Mouse (Mus musculus): Measurements from ENCODE around the gene Tnfsf18.

Tnfsf18 gene

DNA sequence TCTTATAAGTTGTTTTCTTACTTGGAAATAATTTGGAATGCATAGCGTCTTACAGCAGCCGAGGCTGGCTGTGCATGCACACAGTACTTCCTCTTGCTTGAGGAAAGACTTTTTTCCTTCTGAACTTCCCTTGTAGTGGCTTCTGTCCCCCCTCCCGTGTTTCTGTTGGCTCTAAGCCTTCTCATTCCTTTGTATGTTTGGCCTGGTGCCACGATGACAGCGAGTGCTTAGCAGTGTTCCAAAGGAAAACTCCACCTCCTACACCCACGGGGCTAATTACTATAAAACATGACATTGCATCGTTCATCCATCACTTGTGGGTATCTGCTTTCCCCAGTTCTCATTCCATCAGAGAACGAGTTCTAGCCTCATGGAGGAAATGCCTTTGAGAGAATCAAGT is at the start of gene Tnfsf18:
Gene Tnfsf18, plus strand, starts transcription at position 313 of the 400 bp plus-strand sequence.
- peak; percentile 77 for DNase-seq (ENCODE audit: low read depth, low spot score)

DNA sequence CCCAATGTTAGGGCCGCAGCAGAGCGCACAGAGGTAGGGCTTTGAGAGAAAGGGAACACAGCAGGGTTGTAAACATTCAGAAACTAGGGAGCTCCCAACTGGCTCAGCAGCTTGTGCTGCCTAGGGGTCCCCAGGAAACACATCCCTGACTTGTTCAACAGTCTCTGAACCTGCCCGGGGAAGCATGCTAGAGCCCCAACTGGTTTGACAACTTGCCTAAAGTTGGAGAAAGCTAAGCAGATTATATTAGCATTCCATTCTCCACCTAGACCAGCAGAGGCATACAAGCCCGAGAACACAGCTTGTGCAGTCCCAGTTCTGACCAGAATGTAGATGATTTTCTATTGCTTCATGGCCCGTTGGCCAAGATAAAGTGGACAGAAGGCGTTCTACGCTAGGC is 49.6 kb upstream of the Tnfsf18 start:
- DNase-seq (ENCODE audit: low read depth, low spot score): no peak

DNA sequence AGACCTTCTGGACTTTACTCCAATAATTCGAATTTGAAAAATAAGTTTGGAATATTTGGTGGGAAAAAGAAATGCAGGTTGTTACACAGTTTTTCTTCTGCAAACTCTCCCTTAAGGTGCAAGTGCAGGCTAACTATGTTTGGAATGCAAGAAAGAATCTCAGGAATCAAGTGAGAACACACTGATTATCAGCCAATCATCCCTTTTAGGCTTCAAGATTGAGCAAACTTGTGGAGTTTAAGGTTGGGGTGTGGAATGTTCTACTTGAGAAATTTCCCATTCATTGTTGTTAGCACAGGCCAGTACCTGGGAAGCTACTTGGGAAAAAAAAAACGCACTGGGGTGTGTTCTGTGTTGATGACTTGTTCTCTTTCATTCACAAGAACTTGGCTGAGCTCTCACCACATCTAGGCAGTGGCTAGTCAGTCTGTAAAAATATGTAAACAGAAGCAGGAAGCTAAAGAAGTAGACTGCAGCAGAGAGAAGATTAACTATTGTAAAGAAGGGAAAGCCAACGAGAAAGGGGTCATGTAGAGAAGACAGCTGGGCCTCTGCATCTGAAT is 42.7 kb upstream of the Tnfsf18 start:
- DNase-seq (ENCODE audit: low read depth, low spot score): peak; percentile 44

DNA sequence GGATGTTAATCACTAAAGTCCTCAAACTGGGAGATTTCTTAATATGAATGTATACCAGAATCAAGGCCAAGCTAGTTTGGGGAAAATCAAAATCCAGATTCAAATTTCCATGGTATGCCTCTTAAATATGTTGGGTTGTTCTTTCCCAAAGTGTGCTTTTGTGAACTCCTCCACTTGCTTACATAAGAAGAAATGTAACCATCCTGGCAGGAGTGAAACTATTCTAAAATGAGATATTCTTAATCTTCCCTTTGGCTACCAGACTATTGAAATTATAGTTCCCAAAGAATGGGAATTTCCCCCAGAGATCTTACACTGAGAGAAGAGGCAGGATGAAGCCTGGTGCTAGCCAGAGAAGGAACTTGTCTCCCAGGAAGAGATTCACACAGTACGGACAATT is 42.2 kb upstream of the Tnfsf18 start:
- no peak for DNase-seq (ENCODE audit: low read depth, low spot score)

DNA sequence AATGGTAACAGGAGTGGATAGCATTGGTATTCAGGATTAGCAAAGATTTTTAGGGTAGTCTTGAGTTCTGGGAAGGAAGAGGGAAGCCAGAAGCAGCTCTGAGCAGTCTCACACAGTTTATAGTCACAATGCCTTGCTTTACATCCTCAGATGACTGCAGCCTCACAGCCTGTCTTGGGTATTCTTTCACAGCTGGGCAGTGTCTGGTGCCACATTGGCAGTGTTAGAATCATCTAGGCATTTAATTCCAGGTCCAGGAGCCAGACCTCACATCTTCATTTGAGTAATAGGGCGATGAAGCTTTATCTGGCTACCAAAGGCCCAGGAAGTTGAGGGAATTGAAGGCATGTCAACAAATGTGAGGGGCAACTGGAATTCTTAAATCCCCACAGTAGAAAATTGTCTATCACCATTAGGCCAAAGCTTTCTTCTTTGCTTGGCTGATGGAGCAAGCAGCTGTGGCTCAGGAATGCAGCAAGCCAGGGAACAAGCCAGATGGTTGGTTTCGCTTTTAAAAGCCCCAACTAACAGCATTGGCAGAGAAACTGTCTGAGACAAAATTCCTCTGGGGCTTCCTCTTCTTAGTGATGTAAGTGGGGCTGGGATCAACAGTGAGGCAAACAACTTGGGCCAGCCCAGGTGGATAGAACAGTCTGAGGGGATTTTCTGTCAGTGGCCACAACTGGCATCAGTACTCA is 30.9 kb upstream of the Tnfsf18 start:
- peak; percentile 88 for DNase-seq (ENCODE audit: low read depth, low spot score)

DNA sequence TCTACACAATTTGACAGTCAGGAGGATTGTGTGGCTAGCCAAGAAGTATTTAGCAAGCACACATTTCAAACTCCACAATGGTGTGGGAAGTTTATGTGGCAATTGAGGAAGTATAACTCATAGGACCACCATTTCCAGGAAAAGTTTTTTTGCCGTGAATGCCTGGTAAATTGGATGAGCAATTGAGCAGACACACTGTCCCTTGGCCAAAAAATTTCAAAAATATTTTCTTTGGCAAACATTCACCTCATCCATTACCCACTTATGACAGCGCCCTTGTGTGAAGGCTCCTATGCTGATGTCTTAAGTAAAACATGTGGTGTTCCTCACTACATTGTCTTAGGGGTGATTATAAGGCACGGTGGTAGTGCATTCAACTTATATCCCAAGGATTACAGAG is 17.2 kb upstream of the Tnfsf18 start:
- peak; percentile 74 for DNase-seq (ENCODE audit: low read depth, low spot score)

DNA sequence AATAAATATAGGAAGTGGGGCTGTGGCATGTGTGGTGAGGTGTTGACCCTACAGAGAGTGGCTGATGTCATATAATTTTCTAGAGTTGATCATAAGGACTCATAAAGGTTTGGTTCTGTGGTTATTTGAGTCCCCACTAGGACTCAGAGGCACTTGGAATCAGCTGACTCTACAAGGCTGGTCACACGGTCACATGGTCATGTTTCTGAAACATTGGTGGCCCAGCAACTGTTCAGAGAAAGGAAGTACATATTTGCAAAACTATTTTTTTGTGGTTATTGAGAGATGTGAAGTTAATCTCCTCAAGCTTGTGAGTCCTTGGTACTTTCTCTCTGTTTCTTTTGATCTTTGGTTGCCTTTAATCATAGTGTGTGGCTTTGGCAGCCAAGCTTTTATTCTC is 14.6 kb upstream of the Tnfsf18 start:
- DNase-seq (ENCODE audit: low read depth, low spot score): no peak

DNA sequence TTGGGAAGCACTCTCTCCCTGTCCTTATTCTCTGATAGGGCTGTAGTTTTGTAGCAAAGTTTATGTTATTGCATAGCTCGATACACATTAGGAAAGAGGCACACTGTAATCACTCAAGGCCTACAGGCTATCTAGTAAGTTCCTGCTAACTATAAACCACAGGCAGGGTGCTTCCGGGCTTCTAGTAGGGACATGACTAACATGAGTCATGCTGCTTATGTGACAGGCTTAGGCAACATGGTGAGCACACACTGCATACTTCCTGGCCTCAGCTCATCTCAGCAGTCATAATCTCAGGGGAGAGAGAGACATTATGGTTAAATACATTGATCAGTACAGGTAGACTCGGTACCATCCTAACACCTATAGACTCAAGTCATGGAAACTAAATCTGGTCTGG is 12.2 kb upstream of the Tnfsf18 start:
- DNase-seq (ENCODE audit: low read depth, low spot score): peak; percentile 68

DNA sequence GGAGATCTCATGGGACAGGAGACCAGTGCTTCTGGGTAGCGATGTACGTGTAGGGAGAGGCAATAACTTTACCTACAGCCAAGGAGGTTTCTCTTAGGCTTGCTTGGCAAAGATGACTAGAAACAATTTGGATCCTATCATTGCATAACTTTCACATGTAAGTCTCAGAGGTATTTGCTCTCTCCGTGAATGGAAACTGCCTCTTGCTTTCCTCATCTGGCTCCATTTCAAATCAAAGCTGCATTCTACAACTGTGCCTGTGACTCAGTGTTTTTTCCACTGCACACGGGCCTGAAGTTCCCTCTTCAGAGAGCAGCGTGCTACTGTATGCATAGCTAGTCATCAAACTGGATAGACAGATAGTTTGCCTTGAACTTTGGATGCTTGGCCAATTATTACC is 7.4 kb upstream of the Tnfsf18 start:
- peak; percentile 90 for DNase-seq (ENCODE audit: low read depth, low spot score)

DNA sequence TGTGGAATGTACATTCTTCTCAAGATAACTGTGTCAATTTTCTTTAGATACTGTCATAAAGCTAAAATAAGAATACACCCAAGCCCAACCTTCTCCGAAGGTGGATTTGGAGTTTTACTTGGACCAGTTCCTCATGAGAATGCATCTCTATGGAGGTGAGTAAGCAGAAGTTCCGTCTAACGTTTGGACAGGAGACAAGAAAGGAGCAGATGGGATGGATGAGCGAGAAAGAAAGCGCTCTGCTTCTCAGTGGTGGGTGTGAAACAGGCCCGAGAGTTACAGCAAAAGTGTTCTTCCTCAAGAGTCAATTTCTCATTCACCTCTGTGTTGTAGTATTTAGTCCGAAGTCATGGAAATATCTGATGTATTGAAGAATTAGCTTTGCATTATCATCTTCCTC is 2.7 kb upstream of the Tnfsf18 start:
- peak; percentile 56 for DNase-seq (ENCODE audit: low read depth, low spot score)

DNA sequence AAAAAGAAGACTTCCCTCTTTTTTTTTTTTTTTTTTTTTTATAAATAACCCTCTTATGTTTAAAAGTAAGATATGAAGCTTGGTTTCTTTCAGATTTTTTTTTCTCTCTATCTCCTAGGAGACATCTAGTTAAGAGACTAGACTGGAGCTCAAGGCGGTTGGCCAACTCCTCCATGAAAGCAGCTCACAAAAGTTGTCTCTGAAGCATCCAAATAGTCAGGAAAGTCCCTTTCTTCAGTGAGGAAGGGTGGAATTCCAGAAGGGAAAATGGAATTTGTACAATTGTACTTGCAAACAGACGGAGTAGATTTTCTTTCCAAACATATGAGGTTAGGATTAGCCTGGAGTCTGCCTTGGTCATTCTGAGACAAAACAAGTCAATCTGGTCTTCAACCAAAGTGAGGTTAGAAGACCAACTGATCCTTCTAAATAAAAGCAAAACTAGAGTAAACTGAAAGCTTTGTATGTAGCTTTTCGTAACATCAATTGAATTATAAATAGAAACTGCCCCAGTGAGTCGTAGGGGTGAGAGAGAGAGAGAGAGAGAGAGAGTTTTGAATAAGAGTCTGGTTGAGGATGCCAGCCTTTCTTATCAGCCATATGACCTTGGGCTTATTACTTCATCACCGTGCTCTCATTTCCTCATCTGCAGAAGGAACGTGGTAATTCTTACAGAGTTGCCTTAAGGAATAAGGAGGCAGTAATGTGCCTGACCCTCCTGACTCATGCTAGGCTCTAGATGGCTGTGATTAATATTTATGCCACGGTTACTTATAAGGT is 2.6 kb downstream of the Tnfsf18 start:
- DNase-seq (ENCODE audit: low read depth, low spot score): peak; percentile 79

DNA sequence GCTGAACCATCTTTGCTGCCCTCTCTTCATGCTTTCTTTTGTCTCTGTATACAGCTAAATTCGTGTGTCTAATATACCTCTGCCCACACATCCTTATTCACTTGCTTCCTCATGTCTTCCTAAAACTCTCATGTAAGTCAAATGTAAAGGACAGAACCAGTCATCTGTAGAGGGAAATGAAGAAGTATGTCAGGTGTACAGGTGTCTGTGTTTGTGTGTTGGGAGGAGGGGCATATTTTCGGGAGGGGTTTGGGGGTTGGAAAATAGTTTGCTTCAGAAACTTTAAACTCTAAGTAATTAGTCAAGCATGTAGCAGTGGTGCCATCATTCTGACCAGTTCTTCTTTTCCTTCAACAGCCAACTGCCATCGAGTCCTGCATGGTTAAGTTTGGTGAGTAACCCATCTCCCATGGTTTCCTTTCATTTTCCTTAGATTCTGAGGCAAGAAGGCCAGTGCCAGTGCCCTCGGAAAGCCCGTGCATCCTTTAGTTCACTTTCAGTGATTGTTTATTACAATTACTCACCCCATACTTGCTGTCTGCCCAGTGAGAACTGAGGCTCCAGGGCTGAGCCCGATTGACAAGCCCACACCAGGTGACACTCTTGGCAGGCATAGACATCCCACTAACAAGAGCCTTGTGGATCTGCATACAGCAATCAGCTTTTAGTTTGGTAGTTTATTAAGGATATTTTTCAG is 5.8 kb downstream of the Tnfsf18 start:
- peak; percentile 47 for DNase-seq (ENCODE audit: low read depth, low spot score)

DNA sequence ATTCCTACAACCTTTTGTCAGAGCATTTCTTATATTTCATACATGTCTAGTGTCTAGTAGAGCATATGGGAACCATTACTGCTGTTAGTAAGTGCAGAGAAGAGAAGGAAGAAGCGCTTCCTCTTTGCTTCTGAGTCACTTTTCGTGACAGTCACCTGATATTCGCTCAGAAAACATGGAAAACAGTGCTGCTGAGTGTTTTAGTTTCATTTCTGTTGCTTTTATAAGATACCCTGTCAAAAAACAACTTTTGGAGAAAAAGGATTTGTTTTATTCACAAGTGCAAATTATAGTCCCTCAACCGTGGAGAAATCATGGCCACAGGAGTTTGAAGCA is 6.3 kb downstream of the Tnfsf18 start:
- DNase-seq (ENCODE audit: low read depth, low spot score): peak; percentile 62

DNA sequence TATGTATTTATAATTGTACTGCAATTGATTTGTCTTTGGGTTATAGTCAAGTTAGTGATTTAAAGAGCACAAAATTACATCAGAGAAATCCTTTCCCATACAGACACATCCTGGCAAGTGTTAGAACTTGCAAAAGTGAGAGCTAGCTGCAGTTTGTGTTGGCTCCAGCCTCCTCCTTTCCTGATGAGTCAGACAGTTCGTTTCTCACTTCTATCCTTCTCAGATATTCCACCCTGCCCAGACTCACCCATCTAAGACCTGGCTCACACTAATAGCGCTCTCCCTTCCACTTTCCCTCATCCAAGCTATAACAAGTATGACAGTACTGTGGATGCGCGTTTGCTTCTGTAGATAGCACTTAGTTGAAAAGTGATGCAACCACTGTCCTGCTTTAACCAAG is 11.9 kb downstream of the Tnfsf18 start:
- DNase-seq (ENCODE audit: low read depth, low spot score): peak; percentile 78

DNA sequence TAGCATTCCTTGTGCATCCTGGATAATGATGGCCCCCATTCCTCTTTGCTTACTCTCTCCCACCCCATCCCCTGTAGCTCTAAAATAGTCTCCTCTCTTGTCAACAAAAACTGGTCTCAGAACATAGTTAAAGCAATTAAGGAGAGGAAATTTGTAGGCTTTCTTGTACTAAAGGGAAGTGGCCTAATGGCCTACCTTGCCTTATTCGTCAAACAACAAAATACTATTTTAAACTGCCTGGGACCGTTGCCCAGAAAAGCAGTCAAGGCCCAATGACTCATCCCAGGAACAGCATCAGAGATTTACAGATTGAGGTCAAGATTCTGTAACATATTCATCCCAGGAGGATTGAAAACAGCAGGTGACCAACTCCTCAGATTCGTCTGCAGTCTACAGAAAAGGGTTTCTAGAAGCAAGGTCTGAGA is 13.2 kb downstream of the Tnfsf18 start:
- DNase-seq (ENCODE audit: low read depth, low spot score): peak; percentile 97

DNA sequence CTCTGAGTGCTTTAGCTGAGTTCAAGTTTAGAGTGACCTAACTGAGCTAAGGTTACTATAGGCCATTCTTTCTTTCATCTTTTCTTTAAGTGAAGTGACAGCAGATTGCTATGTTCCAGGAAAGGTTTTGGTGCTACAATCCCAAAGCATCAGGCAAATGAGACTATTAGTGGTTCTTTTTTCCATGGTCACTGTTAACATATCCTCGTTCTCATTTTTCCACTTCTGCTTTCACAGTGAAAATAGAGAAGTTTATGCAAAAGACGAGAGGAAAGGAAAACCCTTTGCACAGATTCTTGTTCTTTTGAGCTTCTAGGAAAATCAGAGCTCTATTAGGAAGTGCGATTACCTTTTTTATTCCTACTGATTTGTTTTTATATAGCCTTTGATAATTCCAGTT is 22.9 kb downstream of the Tnfsf18 start:
- no peak for DNase-seq (ENCODE audit: low read depth, low spot score)

DNA sequence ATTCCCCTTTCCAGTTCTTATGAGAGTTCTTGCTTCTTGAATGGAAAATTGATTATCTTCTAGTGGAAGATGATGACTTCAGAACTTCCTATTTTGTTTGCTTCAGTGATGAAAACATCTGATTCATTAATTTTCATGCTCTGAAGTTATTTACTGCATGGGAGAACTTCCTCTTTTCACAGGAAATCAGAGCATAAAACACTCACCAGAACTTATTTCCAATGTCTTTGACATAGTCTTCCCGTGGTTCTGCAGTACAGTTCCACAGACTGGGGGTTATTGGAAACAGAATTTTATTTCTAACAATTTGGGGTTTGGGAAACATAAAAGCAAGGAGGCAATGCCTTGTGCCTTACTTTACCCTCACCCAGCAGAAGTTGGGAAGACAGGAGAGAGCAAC is 25.8 kb downstream of the Tnfsf18 start:
- DNase-seq (ENCODE audit: low read depth, low spot score): no peak

DNA sequence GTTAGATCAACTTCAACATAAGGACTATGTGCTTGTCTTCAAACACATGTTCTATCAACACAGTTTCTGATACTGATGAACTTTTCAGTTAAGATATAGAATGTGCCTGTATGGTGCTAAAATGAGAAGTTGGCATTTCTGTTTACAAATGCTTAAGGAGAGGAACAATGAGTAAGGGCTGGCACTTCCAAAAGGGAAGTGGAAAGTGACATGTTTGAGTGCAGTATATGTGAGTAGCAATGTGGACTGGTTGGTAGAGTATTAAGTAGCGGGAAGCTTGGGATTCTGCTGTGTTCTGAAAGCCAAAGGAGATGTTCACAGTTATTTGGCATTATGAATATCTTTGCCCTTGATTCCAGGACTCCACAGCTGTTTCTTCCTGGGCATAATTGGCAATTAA is 33.7 kb downstream of the Tnfsf18 start:
- no peak for DNase-seq (ENCODE audit: low read depth, low spot score)

DNA sequence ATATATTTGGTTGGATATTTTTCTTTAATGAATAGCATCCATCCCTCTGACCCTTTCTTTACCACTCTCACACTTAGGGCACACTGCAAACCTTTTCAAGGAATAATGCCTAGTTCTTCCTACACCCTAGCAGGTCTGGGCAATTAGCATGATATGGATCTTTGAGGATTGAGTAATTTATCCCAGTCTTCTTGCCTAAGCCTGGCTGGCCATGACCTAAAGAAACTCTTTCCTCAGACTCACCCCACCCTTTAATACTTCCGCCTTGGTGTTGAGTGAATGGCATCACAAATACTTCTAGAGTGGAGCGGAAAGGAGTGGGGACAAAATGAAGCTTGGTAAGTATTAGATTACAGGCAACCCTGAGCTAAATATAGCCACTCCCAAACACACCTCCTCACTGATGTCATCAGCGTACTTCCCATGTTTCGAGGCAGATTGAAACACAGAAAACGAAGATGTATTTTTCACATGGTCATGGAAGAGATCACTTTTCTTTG is 56.2 kb downstream of the Tnfsf18 start:
- DNase-seq (ENCODE audit: low read depth, low spot score): no peak

DNA sequence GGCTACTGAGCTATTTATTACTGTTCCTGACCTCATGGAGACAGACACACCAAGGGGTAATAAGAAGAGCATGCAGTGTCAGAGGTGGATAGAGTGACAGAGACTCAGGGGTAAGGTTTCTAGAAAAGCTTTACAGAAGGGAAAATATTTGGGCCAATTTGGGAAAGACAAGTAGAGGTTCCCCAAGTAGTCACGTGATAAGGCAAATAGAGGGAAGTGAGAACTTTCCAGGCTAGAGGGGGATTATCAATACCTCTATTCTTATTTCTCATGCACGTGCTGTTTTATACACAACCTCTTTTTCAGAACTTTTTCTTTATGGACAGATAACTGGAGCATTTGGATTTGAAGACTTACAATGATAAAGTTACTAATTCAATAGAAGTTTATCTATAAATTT is 57.6 kb downstream of the Tnfsf18 start:
- DNase-seq (ENCODE audit: low read depth, low spot score): no peak
